Mouse (Mus musculus) heart, adult 2 months (tissue): Measurements from ENCODE around the gene Sipa1l1.

Source experiments
- CTCF ChIP-seq: fragments of 200-600 bp; IDR thresholded peaks from 2 replicates; pipeline ENCODE4 v1.8.1; 2022; ENCODE audit warnings: antibody characterized with exemption, mild to moderate bottlenecking, moderate library complexity
- EP300 ChIP-seq: fragments of 200-500 bp; IDR thresholded peaks from 2 replicates; pipeline ENCODE4 v1.6.1; 2011; ENCODE audit warnings: low read depth, low read length, control low read depth; ENCODE audit not compliant: insufficient read depth
- POLR2A ChIP-seq: fragments of 200-500 bp; IDR thresholded peaks from 2 replicates; pipeline ENCODE4 v1.6.1; 2011; ENCODE audit warnings: mild to moderate bottlenecking, low read depth, low read length, control low read depth; ENCODE audit not compliant: insufficient read depth

GRCm38 (mm10) chr12:82143371-82143770 is 25.7 kb upstream of the Sipa1l1 start:
- no peak for TF ChIP-seq CTCF
- no peak for TF ChIP-seq POLR2A
- no peak for TF ChIP-seq EP300
